Mouse (Mus musculus) ES-E14 (cell line): ENCODE results near the gene 5730596B20Rik.

Experiments
- CHD2 ChIP-seq: IDR thresholded peaks from 2 replicates; pipeline ENCODE4 v1.6.1; 2014; ENCODE audit warnings: mild to moderate bottlenecking, low read depth, low read length, inconsistent platforms
- HCFC1 ChIP-seq: IDR thresholded peaks from 2 replicates; pipeline ENCODE4 v1.6.1; 2012; ENCODE audit warnings: low read length, inconsistent platforms, borderline replicate concordance; ENCODE audit not compliant: insufficient read depth
- MAFK ChIP-seq: IDR thresholded peaks from 2 replicates; pipeline ENCODE4 v1.6.1; 2014; ENCODE audit warnings: mild to moderate bottlenecking, low read depth, low read length, inconsistent platforms; ENCODE audit not compliant: insufficient read depth
- ZC3H11A ChIP-seq: IDR thresholded peaks from 2 replicates; pipeline ENCODE4 v1.6.1; 2012; ENCODE audit warnings: low read depth, mild to moderate bottlenecking, inconsistent platforms, low read length, borderline replicate concordance
- ZNF384 ChIP-seq: IDR thresholded peaks from 2 replicates; pipeline ENCODE4 v1.6.1; 2012; ENCODE audit warnings: low read depth, low read length, inconsistent platforms

DNA sequence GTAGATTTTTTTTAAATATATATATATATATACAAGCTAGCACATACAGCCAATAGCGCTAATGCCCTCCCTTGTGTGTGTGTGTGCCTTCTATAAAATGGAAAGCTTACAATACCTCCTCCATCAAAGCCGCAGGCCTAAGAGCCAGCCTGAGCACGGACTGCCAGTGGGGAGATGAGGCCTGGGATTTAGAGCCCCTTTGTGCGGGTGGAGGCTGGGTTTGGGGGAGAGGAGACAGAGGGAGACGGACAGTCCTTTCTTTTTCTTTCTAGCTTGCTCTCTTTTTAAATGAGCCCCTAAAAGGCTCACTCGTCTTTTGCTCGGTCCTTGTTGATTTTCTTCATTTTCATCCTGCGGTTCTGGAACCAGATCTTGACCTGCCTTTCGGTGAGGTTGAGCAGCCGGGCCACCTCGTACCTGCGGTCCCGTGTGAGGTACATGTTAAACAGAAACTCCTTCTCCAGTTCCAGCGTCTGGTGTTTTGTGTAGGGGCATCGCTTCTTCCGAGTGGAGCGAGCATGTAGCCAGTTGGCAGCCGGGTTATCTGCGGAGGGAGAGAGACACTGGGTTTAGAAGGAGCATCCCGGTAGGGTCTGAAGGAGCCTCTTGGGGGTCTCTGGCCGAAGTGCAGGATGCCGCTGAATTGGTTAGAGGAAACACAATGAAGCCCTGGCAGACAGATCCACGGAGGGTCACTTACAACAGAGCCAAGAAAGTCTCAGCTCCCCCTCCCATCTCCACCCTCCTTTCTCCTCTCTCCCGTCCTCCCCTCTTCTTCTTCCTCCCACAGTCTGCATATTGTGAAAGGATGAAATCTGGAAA, 46.9 kb downstream of the 5730596B20Rik start:
- TF ChIP-seq ZC3H11A: no peak
- TF ChIP-seq ZNF384: no peak
- TF ChIP-seq CHD2: no peak
- no peak for TF ChIP-seq MAFK
- TF ChIP-seq HCFC1: no peak
